Mouse (Mus musculus) thymus, adult 2 months (tissue): ENCODE measurements at regions not wholly inside any gene's neighbourhood (a gene's known extent, or its start where the extent isn't known, plus 50 kb on each side); places are given as distances from the start of the nearest gene placed in this dataset.

Source experiments
- CTCF ChIP-seq: fragments of 200-500 bp; IDR thresholded peaks from 2 replicates; pipeline ENCODE4 v1.5.1; 2012; ENCODE audit warnings: mild to moderate bottlenecking, control low read depth, low read length, moderate library complexity, borderline replicate concordance; ENCODE audit not compliant: control insufficient read depth, poor library complexity, insufficient read depth; ENCODE audit errors: extremely low read depth
- POLR2A ChIP-seq: fragments of 200-500 bp; IDR thresholded peaks from 2 replicates; pipeline ENCODE4 v1.6.1; 2012; ENCODE audit warnings: mild to moderate bottlenecking, low read length, control low read depth, moderate library complexity; ENCODE audit not compliant: control insufficient read depth, poor library complexity, insufficient read depth; ENCODE audit errors: extremely low read depth

DNA sequence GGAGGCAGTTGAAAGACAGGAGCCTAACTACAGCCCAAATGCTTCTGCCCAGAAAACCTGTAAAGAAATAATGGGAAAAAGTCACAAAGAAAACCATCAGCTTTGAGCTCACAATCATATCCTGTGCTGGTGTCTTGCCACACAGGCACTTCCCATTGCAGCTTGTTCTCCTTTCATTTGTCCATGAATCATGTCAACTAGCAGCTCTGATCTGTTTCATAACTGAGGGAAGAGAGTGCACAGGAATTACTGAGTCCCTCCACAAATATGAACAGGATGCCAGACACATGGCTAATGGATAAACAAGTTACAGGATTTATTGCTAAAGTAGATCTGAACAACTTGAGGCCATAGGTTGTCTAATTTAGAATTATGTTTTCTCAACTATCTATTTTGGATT, 286.2 kb downstream of the Rnf144a start:
- no peak for TF ChIP-seq CTCF
- no peak for TF ChIP-seq POLR2A
